Mouse (Mus musculus) kidney, postnatal 10 days (tissue): ENCODE measurements around the gene Trabd.
A peak's percentile ranks its signal among the peaks of the same experiment; 100 is the strongest.

Experiments used
- DNase-seq: peaks from one replicate; pipeline ENCODE4 v3.0.0; 2021; ENCODE audit warnings: mixed read lengths

Trabd gene

DNA sequence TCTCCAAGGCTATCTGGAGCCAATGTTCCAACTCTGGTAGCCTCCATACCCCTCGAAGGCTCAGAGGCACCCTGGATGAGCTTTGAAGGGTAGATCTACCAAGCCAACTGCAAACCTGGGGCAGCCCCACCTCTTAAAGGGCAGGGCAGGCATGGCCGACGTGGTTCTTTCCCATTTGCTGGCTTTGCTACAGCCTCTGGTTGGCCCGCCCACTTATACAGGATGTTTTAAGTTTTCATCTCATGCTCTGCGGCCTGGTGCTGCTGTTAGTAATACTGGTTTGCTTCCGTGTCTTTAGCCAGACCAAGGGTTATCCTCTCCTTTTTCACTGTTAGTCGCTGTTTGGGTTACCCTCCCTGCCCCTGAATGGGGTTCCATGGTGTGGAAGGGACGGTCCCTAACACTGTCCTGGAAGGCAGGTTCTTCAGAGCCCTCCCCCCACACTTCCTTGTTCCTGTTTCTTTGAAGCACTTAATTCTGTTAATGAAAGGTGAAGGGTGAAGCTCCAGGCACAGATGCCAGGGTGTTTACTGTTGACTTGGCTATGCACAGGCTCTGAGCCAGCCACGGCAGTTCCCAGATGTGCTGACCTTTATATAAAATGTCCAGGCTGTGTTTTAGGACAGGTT, 3.4 kb downstream of the Trabd start:
- peak; percentile 71 for DNase-seq

GRCm38 (mm10) chr15:89083906-89084305, 9.0 kb downstream of the Trabd start:
- no peak for DNase-seq

DNA sequence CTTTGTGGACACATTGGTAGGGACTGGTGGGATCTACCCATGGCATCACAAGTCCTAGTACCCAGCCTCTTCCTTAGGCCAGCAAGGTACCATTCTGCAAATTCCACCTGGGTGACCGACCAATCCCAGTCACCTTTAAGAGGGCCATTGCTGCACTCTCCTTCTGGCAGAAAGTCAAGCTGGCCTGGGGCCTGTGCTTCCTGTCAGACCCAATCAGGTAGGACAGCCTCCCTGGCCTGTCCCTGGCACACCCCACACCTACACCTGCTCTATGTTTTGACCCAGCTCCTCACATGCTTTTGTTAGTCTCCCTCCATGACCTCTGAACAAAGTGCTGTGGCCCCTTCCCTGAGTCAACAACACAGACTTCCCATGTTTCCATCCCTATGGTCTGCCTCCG, 9.9 kb downstream of the Trabd start:
- no peak for DNase-seq

DNA sequence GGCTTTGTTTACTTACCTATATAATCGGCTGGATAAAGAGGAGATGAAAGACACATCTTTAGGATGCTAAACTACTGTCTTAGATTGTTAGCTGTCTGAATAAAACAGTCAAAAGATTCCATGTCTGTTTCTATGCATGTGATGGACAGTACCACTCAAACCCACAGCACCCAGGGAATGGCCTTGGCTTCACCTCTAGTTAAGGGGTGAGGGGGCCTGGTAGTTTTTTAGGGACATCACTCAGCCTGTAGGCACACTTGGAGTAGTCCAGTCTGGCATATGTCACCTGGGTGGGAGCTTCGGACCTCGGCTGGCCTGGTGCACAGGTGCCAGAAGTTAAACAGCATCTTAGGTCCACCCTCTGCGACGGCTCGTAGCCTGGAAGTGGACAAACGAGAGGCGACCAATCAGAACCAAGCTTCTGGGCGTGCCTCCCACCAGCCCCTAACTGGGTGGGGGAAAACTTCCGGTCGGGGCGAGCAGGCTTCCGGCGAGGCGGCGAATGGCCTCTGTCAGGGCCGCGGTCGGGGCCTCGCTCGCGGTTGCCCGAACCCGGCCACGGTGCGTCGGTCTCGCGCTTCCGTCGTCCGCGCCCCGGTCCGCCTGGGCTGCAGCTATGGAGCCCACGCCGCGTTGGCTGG, 13.8 kb downstream of the Trabd start, which contains the start of gene Selenoo:
Gene Selenoo, plus strand, starts transcription at position 478 of the 641 bp plus-strand sequence.
- DNase-seq: peak; percentile 95

DNA sequence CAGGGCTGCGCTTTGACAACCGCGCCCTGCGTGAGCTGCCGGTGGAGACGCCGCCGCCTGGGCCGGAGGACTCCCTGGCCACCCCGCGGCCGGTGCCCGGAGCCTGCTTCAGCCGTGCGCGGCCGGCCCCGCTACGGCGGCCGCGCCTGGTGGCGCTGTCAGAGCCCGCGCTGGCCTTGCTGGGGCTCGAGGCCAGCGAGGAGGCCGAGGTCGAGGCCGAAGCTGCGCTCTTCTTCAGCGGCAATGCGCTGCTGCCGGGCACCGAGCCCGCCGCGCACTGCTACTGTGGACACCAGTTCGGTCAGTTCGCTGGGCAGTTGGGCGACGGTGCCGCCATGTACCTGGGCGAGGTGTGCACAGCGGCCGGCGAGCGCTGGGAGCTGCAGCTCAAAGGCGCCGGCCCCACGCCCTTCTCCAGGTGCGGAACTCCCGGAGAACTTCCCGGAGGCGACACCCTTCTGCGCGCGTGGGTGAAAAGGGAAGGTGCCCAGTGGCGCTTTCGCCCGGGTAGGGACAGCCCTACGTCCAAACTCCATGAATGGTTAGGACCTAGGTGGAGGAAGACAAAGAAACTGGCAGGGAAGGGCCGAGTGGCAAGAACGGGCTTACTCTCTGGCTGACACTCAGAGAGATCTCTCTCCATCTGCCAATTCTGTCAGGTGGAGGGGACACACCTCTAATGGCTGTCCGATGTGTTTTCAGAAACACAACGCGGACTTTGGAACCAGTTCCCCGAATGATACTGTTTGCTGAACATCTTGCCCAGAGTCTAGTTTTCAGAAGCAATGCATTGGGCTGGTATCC, 14.5 kb downstream of the Trabd start:
- peak; percentile 65 for DNase-seq

- DNase-seq: no peak
These were observed 15.7 kb downstream of the Trabd start for GRCm38 (mm10) chr15:89090662-89091061.

- no peak for DNase-seq
These were observed 17.3 kb downstream of the Trabd start for GRCm38 (mm10) chr15:89092181-89092580.

DNA sequence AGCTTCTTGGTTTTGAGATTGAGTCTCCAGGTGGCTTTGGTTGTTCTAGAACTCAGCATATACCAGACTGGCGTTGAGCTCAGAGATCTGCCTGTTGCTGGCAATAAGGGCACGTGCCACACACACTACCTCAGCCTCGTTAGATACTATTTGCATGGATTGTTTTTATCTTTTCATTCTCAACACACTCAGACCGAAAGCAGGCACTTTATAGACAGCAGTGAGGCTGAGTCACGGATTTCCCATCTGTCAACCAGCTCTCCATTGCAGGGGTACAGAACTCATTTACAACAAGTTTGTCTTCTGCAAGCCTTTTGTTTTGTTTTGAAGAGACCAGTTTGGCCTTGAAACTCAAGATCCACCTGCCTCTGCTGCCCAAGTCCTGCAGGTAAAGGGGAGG, 22.5 kb downstream of the Trabd start:
- DNase-seq: no peak

DNA sequence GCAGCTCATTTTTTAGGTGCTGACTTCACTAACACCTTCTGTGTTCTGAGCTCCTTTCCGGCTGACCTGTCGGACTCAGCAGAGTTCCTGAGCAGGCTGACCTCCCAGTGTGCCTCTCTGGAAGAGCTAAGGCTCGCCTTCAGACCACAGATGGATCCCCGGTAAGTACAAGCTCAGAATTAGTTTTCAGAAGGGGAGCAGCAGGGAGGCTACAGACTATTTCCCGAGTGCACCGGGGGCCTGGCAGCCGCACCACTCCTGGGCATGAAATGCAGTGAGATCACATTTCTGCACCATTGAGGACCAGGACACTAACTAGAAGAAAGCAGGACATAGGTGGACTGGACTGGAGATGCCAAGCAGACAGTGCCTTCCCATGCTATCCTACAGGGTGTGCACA, 23.7 kb downstream of the Trabd start:
- no peak for DNase-seq

GRCm38 (mm10) chr15:89100823-89101222, 25.9 kb downstream of the Trabd start:
- no peak for DNase-seq

DNA sequence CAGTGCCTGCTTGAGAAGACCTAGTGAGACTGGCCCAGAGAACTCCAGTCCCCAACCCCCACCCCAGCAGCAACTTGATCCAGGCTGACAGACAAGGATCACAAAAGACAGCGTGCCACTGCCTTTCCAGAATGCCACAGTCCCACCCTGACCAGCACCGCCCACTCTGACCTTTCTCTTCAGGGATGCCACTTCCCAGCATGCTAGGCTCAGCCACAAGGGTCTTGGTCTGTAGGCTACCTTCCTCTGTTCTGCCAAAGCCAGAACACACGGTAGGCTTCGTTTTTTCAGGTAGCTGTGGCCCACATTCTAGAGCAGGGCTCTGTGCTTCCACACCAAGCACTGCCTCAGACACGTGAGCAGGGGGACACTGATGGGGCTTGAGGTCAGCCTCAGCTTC, 27.7 kb downstream of the Trabd start:
- peak; percentile 10 for DNase-seq

- no peak for DNase-seq
These were observed 29.0 kb downstream of the Trabd start for GRCm38 (mm10) chr15:89103921-89104320.

- DNase-seq: no peak
These were observed 29.5 kb downstream of the Trabd start for GRCm38 (mm10) chr15:89104425-89104824.

GRCm38 (mm10) chr15:89106073-89106472, 31.1 kb downstream of the Trabd start:
- no peak for DNase-seq

- no peak for DNase-seq
These were observed 32.1 kb downstream of the Trabd start for GRCm38 (mm10) chr15:89106976-89107375.

- no peak for DNase-seq
These were observed 35.2 kb downstream of the Trabd start for GRCm38 (mm10) chr15:89110147-89110546.

- DNase-seq: no peak
These were observed 43.1 kb downstream of the Trabd start for GRCm38 (mm10) chr15:89118007-89118406.

- peak; percentile 97 for DNase-seq
These were observed 47.9 kb downstream of the Trabd start, which contains the start of gene Tubgcp6 for GRCm38 (mm10) chr15:89122649-89123366. Gene Tubgcp6, minus strand, starts transcription at chr15:89123112.

- DNase-seq: peak; percentile 66
These were observed 48.7 kb downstream of the Trabd start for GRCm38 (mm10) chr15:89123595-89123994.

DNA sequence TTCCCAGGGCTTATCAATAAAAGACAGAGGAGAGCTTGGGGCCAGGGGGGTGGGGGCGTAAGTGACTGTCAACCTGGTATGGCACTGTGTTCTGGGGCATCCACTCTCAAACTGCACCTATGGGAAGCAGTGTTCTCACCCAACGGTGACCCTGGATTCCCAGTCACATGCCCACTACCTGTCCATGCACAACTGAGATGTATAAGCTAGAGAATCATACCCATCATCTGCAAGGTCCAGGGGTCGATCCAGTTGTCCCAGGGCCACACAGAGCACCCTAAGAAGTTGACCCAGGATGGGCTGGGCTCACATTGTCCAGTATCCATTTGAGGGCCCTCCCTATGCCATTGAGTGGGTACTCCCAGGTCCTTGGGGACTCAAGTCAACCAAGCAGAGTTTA, 49.4 kb downstream of the Trabd start:
- no peak for DNase-seq

GRCm38 (mm10) chr15:89125351-89125750, 50.4 kb downstream of the Trabd start:
- DNase-seq: no peak

GRCm38 (mm10) chr15:89126622-89127021, 51.7 kb downstream of the Trabd start:
- DNase-seq: no peak

DNA sequence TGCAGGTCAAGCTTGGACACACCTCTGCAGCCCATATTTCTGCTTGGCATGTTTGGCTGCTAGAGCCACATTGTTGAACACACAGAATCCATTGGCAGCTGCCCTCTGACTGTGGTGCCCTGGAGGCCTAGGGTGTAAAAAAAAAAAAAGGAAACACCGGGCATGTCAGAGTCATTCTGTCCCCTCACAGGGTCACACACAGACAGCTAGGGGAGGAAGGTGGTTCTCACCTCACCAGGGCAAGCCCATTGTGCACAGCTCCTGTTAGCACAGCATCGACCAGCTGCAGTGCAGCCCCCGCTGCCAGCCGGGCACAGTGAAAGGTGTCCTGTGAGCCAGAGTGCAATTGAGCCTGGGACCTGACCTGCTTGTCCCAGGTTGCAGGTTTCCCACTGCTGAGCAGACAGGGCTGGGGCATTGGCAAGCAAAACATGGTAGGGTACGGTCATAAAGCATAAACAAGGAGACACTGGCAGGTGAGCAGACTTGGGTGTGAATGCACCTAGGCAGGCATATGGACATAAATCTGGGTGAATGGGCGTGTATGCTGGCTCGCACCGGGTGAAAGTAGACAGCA, 52.5 kb downstream of the Trabd start:
- DNase-seq: no peak
